Mouse (Mus musculus): Measurements from ENCODE around the gene Timm10.
A peak's percentile ranks its signal among the peaks of the same experiment; 100 is the strongest.

Timm10 gene

DNA sequence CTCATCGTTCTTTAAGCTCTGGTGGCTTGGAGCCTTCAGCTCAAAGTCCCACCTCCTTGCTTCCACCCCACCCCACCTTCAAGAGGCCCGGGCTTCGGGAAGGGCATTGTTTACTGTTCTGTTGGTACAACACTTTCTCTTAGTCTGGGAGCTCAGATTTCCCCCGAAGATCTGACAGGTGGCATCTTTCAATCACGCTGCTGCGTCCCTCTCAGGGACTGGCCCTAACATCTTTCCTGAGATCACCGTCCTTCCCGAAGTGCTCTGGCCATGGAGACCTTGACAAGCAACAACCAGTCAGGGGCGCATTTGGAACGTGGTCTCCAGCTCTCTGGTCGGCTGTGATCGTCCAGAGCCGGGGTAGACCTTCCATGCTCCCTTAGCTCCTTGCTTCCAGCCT lies 4.2 kb upstream of the Timm10 start, which contains the start of gene Smtnl1:
TSS of gene Smtnl1 (minus strand) at position 101 of the 400 bp plus-strand sequence.
- no peak for DNase-seq

DNA sequence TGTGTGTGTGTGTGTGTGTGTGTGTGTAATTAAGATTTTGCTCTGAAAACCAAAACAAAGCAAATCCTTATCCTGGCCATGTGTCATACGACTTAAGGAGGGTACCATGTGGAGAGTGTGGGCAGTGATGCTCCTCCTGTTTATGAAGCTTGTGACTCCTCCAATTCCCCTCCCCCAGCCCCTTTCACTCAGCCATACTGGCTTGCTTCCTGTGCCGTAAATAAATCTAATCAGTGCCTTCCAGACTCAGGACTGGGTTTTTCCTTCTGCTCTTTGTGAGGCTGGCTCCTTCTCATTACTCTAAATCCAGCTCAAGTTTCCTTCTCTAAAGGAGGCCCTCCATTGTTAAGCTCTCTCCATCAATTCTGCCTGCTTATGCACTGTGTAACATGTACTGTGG lies 3.6 kb upstream of the Timm10 start:
- DNase-seq, result peak; percentile 51

DNA sequence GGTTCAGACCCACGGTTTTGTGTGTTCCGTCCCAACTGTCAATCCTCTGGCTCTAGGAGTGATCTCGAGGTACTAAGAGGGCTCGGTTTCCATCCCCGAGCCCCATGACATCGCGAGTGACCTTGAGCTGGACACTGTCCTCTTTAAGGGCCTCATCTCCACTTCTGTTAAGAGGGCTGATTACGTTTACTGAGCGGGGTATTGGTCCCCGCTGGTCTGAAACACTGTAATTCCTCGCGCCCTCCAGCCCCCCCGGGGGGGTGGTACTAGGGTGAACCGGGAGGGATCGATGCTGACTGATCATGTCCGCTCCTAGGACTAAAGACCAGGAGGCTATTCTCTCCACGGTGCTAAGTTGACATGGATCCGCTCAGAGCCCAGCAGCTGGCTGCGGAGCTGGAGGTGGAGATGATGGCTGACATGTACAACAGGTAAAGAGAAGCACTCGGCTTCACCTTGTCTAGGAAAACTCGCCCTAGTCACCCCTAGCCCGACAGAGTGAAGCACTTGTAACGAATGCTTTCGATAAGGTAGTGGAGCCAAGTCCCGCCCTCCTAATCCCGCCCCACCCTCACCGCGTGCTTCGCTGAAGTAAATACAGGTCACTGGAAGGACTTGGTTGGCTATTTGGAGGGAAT lies 605 bp downstream of the Timm10 start:
- no peak for DNase-seq

GRCm38 (mm10) chr2:84831666-84832391 lies 5.0 kb downstream of the Timm10 start:
- peak; percentile 85 for DNase-seq

- DNase-seq, result peak; percentile 15
These were observed 10.3 kb downstream of the Timm10 start for GRCm38 (mm10) chr2:84837107-84837506.

DNA sequence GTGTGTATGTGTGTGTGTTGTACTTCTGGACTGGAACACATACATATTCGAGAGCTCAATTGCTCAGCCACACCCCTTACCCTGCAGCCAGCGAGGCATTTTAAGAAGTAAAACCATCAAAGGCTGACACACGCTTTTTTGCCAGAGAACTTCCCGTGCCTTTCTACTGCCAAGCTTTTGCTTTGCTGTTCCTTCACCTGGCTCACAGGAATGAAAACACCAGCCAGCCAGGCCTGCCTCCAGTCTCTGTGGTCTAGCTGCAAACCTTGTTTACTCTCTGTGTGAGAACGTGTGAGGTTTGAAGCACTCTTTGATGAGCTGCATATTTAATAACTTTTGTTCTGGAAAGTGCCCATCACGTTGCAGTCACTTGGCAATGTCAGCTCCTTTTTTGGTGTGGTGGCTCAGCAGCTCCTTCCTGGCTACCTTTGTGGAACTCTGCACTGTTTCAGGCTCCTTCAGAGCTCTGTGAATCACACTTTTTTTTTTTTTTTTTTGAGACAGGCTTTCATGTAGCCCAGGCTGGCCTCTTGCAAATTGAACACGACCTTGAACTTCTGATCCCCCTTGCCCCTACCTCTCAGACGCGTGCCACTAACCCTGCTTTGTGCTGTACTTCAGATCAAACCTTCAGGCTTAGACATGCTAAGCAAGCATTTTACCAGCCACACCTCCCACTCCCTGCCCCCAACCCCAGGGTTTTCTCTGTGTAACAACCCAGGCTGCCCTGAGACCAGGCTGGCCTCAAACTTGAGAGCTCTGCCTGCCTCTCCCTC lies 11.2 kb downstream of the Timm10 start:
- no peak for DNase-seq

- no peak for DNase-seq
These were observed 11.8 kb downstream of the Timm10 start, which contains the start of gene Slc43a1 for GRCm38 (mm10) chr2:84838593-84838949. Gene Slc43a1, plus strand, starts transcription at chr2:84838850.

GRCm38 (mm10) chr2:84838993-84839980 lies 12.5 kb downstream of the Timm10 start:
- DNase-seq, result no peak

GRCm38 (mm10) chr2:84840016-84840747 lies 13.4 kb downstream of the Timm10 start:
- no peak for DNase-seq

DNA sequence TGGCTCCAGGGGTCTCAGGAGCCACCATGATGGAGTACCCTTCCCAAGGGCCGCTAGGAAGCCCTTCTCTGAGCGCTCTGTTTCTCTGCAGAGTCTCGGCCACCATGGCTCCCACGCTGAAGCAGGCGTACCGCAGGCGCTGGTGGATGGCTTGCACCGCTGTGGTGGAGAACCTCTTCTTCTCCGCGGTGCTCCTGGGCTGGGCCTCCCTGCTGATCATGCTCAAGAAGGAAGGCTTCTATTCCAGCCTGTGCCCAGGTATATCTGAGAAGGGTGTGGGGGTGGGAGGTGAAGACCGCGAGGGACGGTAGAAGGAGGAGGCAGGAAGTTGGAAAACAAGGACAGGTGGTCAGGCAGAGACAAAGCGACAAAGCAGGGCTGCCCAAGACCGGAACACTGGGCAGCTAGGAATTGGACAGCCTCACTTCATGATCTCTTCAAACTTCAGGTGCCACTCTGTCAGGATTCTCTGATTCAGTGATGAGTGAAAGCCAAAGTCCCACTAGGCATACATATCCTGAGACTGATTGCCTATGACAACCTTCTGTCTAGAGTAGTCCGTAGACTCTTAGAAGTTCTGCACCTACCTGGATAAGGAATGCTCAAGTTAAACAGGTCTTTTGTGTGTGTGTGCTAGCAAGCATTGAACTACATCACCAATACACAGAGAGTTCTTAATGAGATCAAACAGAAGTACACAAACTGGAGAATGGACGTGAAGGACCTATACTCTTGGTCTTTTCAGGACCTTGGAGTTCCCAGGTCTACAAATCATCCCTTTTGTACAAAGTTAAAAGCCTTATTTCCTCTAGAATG lies 14.2 kb downstream of the Timm10 start:
- DNase-seq, result no peak

DNA sequence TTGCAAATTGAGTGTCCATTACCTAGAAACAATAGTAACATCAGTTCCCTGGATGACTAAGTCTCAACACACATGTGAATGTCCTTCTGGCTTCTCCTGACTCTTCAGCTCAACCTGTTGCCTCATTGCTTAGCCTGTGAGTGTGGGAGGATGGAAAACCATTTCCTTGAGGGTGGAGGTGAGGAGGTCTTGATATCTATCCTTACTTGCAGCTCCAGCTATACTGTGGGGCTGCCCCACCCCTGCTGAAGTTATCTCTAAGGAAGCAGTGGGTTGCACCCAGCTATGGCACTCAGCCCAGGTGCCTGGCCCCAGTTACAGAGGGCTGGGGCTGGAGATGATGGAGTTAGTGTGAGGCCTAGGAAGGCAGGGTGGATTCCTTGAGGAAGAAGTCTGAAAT lies 15.1 kb downstream of the Timm10 start:
- no peak for DNase-seq

DNA sequence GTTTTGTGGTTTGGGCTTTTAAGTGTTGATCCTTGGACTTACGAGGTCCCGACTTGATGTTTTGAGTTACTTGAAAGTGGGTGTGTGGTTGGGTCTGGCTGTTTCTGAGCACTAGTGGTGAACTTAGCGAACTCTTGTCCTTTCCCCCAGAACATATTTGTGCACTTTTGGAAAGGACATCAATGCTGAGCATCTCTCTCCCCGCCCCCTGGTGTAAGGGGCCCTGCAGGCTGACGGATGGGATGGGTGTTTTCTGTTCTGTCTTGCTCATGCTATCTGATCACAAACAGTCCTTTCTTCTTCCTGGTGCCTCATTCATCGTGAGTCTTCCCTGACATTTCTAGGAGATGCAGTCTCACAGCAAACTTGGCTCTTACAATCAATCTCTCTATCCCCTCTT lies 16.9 kb downstream of the Timm10 start:
- no peak for DNase-seq

DNA sequence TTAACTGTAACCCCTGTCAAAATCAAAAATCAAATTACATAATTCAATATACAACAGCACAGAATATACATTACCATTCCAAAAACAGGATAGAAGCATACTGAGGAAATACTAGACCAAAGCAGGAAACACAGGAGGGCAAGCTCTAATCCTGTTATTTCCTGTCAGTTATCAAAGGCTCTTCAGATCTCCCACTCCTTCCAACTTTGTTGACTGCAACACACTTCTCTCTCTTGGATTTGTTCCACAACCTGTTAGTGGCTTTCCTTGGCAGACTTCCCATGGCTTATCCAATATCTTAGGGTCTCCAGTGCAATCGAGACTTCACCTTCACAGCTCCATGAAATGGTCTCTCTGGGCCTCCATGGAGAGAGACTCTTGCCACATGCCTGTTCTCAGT lies 18.4 kb downstream of the Timm10 start:
- DNase-seq, result no peak

DNA sequence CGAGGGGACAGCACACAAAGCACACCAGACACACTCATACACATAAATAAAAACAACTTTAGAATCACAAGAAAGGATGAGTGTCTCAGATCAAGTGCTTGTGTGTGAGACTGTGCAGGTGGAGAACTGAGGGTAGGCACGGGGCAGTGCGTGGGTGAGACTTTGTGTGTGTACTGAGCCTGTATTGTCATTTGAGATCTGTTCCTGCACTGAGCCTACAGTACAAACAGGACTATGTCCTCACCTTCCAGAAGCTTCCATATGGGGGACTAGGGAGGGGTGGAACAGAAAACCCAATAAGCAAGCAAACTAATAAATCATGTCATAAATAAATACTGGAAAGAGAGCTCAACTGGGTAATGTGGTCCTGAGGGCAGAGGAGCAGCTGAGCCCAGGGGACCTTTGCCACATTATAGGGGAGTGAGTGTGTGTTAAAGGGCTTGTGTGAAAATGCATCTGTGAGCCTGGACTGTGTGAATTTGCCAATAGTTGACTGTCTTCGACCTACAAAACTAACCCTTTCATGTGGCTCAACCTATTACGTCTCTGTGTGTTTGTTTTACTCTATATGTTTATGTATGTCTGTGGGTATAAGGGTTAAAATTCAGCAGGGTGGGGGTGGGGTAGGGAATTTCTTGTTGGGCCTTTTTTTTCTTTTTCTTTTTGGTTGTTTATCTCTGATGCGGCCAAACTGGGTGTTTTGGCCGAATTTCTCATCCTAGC lies 23.8 kb downstream of the Timm10 start:
- no peak for DNase-seq

GRCm38 (mm10) chr2:84851130-84852040 lies 24.6 kb downstream of the Timm10 start:
- no peak for DNase-seq

- DNase-seq, result no peak
These were observed 28.9 kb downstream of the Timm10 start for GRCm38 (mm10) chr2:84855732-84856131.

GRCm38 (mm10) chr2:84858551-84858950 lies 31.8 kb downstream of the Timm10 start:
- no peak for DNase-seq

- no peak for DNase-seq
These were observed 33.4 kb downstream of the Timm10 start for GRCm38 (mm10) chr2:84859991-84860780.

Data from layer of hippocampus, adult 9-11 months (tissue).